Mouse (Mus musculus) lung, embryonic 15.5 days (tissue): Measurements from ENCODE around the gene Ccdc134. TPM values are rescaled to one million over a fixed set of nuclear protein-coding genes. Genes with fewer than 3 reads are reported as not detected.

Experiments
- ATAC-seq: fragments of 200-750 bp; cut with Nextera tagmentation; 2 replicates; pipeline ENCODE4 v1.8.0; 2017; ENCODE audit warnings: moderate number of reproducible peaks, borderline replicate concordance; ENCODE audit not compliant: low FRiP score, low TSS enrichment; ENCODE audit errors: extremely low read depth
- H3K27ac ChIP-seq: fragments of 300-500 bp; sonication (generic); 2 replicates; pipeline ENCODE4 v1.5.1; 2015; ENCODE audit warnings: moderate library complexity, mild to moderate bottlenecking, inconsistent platforms
- H3K27me3 ChIP-seq: fragments of 300-500 bp; sonication (generic); 2 replicates; pipeline ENCODE4 v1.6.1; 2015; ENCODE audit warnings: inconsistent platforms
- H3K36me3 ChIP-seq: fragments of 300-500 bp; sonication (generic); 2 replicates; pipeline ENCODE4 v1.6.1; 2015; ENCODE audit warnings: inconsistent platforms
- H3K4me1 ChIP-seq: fragments of 300-500 bp; sonication (generic); 2 replicates; pipeline ENCODE4 v1.6.1; 2015; ENCODE audit warnings: inconsistent platforms
- H3K4me2 ChIP-seq: fragments of 300-500 bp; sonication (generic); 2 replicates; pipeline ENCODE4 v1.6.1; 2015; ENCODE audit warnings: inconsistent platforms, mild to moderate bottlenecking, moderate library complexity
- H3K4me3 ChIP-seq: fragments of 300-500 bp; sonication (generic); 2 replicates; pipeline ENCODE4 v1.5.1; 2015; ENCODE audit warnings: mild to moderate bottlenecking, inconsistent platforms
- H3K9ac ChIP-seq: fragments of 300-500 bp; sonication (generic); 2 replicates; pipeline ENCODE4 v1.6.1; 2015; ENCODE audit warnings: inconsistent platforms
- H3K9me3 ChIP-seq: fragments of 300-500 bp; sonication (generic); 2 replicates; pipeline ENCODE4 v1.6.1; 2016; ENCODE audit warnings: inconsistent platforms
- WGBS: fragments of 180-500 bp; shearing (Covaris S2); methylation state at CpG from one replicate; pipeline ENCODE4 v1.1.7; 2015; 5-methylcytosine and 5-hydroxymethylcytosine counted together
- polyA plus RNA-seq: library from polyadenylated mRNA; unstranded; fragments of >200 nt; fragmentation: Nextera tagmentation; extraction: Ambion mirVana; gene quantifications from 2 replicates; pipeline ENCODE4 v1.2.1, GENCODE M21; 2015

Gene Ccdc134
- polyA plus RNA-seq, 1 experiment from 2014 or later = 20.9 TPM

- no peak overlapping the region for H3K9ac ChIP-seq
- no peak overlapping the region; the same call in 1 of the 2 replicates for H3K27ac ChIP-seq
- H3K4me3 ChIP-seq = no peak overlapping the region
- H3K27me3 ChIP-seq = no peaks in the 10 kb centered on the region
- H3K4me1 ChIP-seq = peaks cover 70% of the 10 kb centered on the region
- H3K4me2 ChIP-seq = no peak overlapping the region
- WGBS = 41% methylated on average over 4 of the region's 4 CpGs
- ATAC-seq = no peak
- H3K9me3 ChIP-seq = no peaks in the 10 kb centered on the region
- no peaks in the 10 kb centered on the region for H3K36me3 ChIP-seq
These were observed 36.3 kb downstream of the Ccdc134 start for GRCm38 (mm10) chr15:82164061-82164399.

- Histone ChIP-seq H3K36me3 (no peaks in the 10 kb centered on the region), H3K27me3 (no peaks in the 10 kb centered on the region), H3K27ac (no peak overlapping the region; the same call in 1 of the 2 replicates), H3K4me1 (peaks cover 65% of the 10 kb centered on the region), H3K4me2 (no peak overlapping the region), H3K4me3 (no peak overlapping the region), H3K9ac (no peak overlapping the region), H3K9me3 (no peaks in the 10 kb centered on the region)
- ATAC-seq = no peak; the same call in 1 of the 2 replicates
- 51% methylated on average over 7 of the region's 7 CpGs for WGBS
These were observed 36.8 kb downstream of the Ccdc134 start for GRCm38 (mm10) chr15:82164496-82164895.

- WGBS = 49% methylated on average over 8 of the region's 8 CpGs
- no peak for ATAC-seq
- Histone ChIP-seq H3K4me1 (peaks cover 54% of the 10 kb centered on the region), H3K27me3 (no peaks in the 10 kb centered on the region), H3K4me3 (no peak overlapping the region), H3K4me2 (0 out of 2 replicates have a peak overlapping the region, but pooled peaks have one; percentile 14), H3K36me3 (peaks cover 9% of the 10 kb centered on the region), H3K27ac (peak overlapping the region; percentile 69), H3K9me3 (no peaks in the 10 kb centered on the region), H3K9ac (no peak overlapping the region)
These were observed 37.9 kb downstream of the Ccdc134 start for GRCm38 (mm10) chr15:82165332-82166239.

GRCm38 (mm10) chr15:82166240-82167100, 38.7 kb downstream of the Ccdc134 start:
- WGBS = 42% methylated on average over 22 of the region's 22 CpGs
- Histone ChIP-seq H3K27ac (peak overlapping the region; percentile 69), H3K4me2 (peak overlapping the region; percentile 14; the same call in 1 of the 2 replicates), H3K9me3 (no peaks in the 10 kb centered on the region), H3K27me3 (no peaks in the 10 kb centered on the region), H3K4me3 (no peak overlapping the region), H3K4me1 (peaks cover 45% of the 10 kb centered on the region), H3K9ac (0 out of 2 replicates have a peak overlapping the region, but pooled peaks have one; percentile 8), H3K36me3 (peaks cover 18% of the 10 kb centered on the region)
- no peak for ATAC-seq

- Histone ChIP-seq H3K27me3 (no peaks in the 10 kb centered on the region), H3K9me3 (no peaks in the 10 kb centered on the region), H3K4me2 (no peak overlapping the region), H3K4me1 (peaks cover 39% of the 10 kb centered on the region), H3K36me3 (peaks cover 27% of the 10 kb centered on the region), H3K9ac (0 out of 2 replicates have a peak overlapping the region, but pooled peaks have one; percentile 8), H3K4me3 (no peak overlapping the region), H3K27ac (peak overlapping the region; percentile 69)
- 44% methylated on average over 23 of the region's 23 CpGs for WGBS
- no peak for ATAC-seq
These were observed 39.8 kb downstream of the Ccdc134 start for GRCm38 (mm10) chr15:82167201-82168168.

GRCm38 (mm10) chr15:82169671-82170070, 41.9 kb downstream of the Ccdc134 start:
- Histone ChIP-seq H3K9ac (no peak overlapping the region), H3K4me1 (peaks cover 28% of the 10 kb centered on the region), H3K4me3 (no peak overlapping the region), H3K4me2 (no peak overlapping the region), H3K36me3 (peaks cover 46% of the 10 kb centered on the region), H3K27me3 (no peaks in the 10 kb centered on the region), H3K9me3 (no peaks in the 10 kb centered on the region), H3K27ac (no peak overlapping the region)
- ATAC-seq = no peak
- WGBS = 83% methylated on average over 5 of the region's 5 CpGs

GRCm38 (mm10) chr15:82170437-82171377, 43.0 kb downstream of the Ccdc134 start:
- H3K36me3 ChIP-seq = peaks cover 57% of the 10 kb centered on the region
- no peak overlapping the region for H3K9ac ChIP-seq
- H3K4me1 ChIP-seq = peaks cover 23% of the 10 kb centered on the region
- ATAC-seq = no peak
- no peak overlapping the region for H3K27ac ChIP-seq
- 80% methylated on average over 36 of the region's 36 CpGs for WGBS
- H3K4me2 ChIP-seq = no peak overlapping the region
- H3K9me3 ChIP-seq = no peaks in the 10 kb centered on the region
- no peak overlapping the region for H3K4me3 ChIP-seq
- H3K27me3 ChIP-seq = no peaks in the 10 kb centered on the region

GRCm38 (mm10) chr15:82172648-82173047, 44.9 kb downstream of the Ccdc134 start:
- Histone ChIP-seq H3K9ac (no peak overlapping the region), H3K36me3 (peaks cover 73% of the 10 kb centered on the region), H3K27ac (no peak overlapping the region), H3K27me3 (no peaks in the 10 kb centered on the region), H3K4me2 (no peak overlapping the region), H3K4me1 (peaks cover 4% of the 10 kb centered on the region; the same call in 1 of the 2 replicates), H3K4me3 (no peak overlapping the region), H3K9me3 (no peaks in the 10 kb centered on the region)
- ATAC-seq = no peak
- 71% methylated on average over 8 of the region's 8 CpGs for WGBS

GRCm38 (mm10) chr15:82175091-82175490, 47.4 kb downstream of the Ccdc134 start:
- WGBS = 94% methylated on average over 9 of the region's 9 CpGs
- Histone ChIP-seq H3K27ac (no peak overlapping the region), H3K27me3 (no peaks in the 10 kb centered on the region), H3K9me3 (no peaks in the 10 kb centered on the region), H3K4me3 (no peak overlapping the region), H3K4me2 (no peak overlapping the region), H3K9ac (no peak overlapping the region), H3K36me3 (peaks cover 94% of the 10 kb centered on the region), H3K4me1 (no peaks in the 10 kb centered on the region)
- no peak for ATAC-seq

- H3K9ac ChIP-seq = no peak overlapping the region
- no peaks in the 10 kb centered on the region for H3K4me1 ChIP-seq
- H3K27ac ChIP-seq = no peak overlapping the region
- H3K36me3 ChIP-seq = peaks cover 95% of the 10 kb centered on the region
- 88% methylated on average over 7 of the region's 7 CpGs for WGBS
- no peak overlapping the region for H3K4me3 ChIP-seq
- H3K9me3 ChIP-seq = no peaks in the 10 kb centered on the region
- ATAC-seq = no peak
- H3K4me2 ChIP-seq = no peak overlapping the region
- H3K27me3 ChIP-seq = no peaks in the 10 kb centered on the region
These were observed 50.1 kb downstream of the Ccdc134 start for GRCm38 (mm10) chr15:82177743-82178290.
